Mouse (Mus musculus) thymus, adult 2 months (tissue): ENCODE data around the gene Slc7a6os.

Experiments
- CTCF ChIP-seq: fragments of 200-500 bp; IDR thresholded peaks from 2 replicates; pipeline ENCODE4 v1.5.1; 2012; ENCODE audit warnings: mild to moderate bottlenecking, control low read depth, low read length, moderate library complexity, borderline replicate concordance; ENCODE audit not compliant: control insufficient read depth, poor library complexity, insufficient read depth; ENCODE audit errors: extremely low read depth
- POLR2A ChIP-seq: fragments of 200-500 bp; IDR thresholded peaks from 2 replicates; pipeline ENCODE4 v1.6.1; 2012; ENCODE audit warnings: mild to moderate bottlenecking, low read length, control low read depth, moderate library complexity; ENCODE audit not compliant: control insufficient read depth, poor library complexity, insufficient read depth; ENCODE audit errors: extremely low read depth

- TF ChIP-seq CTCF (no peak), POLR2A (no peak)
These were observed 15.9 kb upstream of the Slc7a6os start for GRCm38 (mm10) chr8:106226589-106226988.
